Mouse (Mus musculus) forebrain, embryonic 16.5 days (tissue): ENCODE data around the gene Tbata. TPM values are rescaled to one million over a fixed set of nuclear protein-coding genes. Genes with fewer than 3 reads are reported as not detected.

Source experiments
- ATAC-seq: fragments of 200-750 bp; cut with Nextera tagmentation; 2 replicates; pipeline ENCODE4 v1.8.0; 2017; ENCODE audit warnings: mild to moderate bottlenecking, moderate library complexity
- H3K27ac ChIP-seq: fragments of 300-500 bp; sonication (generic); 2 replicates; pipeline ENCODE4 v1.5.1; 2014; ENCODE audit warnings: low read length, control low read depth
- H3K27me3 ChIP-seq: fragments of 300-500 bp; sonication (generic); replicated peaks from 2 replicates; pipeline ENCODE4 v1.6.1; 2014; ENCODE audit warnings: low read length; ENCODE audit not compliant: control insufficient read depth, insufficient read depth
- H3K36me3 ChIP-seq: fragments of 300-500 bp; sonication (generic); 2 replicates; pipeline ENCODE4 v1.6.1; 2014; ENCODE audit not compliant: control insufficient read depth, insufficient read depth
- H3K4me1 ChIP-seq: fragments of 300-500 bp; sonication (generic); replicated peaks from 2 replicates; pipeline ENCODE4 v1.6.1; 2014; ENCODE audit warnings: low read length; ENCODE audit not compliant: control insufficient read depth, insufficient read depth
- H3K4me2 ChIP-seq: fragments of 300-500 bp; sonication (generic); 2 replicates; pipeline ENCODE4 v1.6.1; 2014; ENCODE audit warnings: mild to moderate bottlenecking, low read length, control low read depth
- H3K4me3 ChIP-seq: fragments of 300-500 bp; sonication (generic); replicated peaks from 2 replicates; pipeline ENCODE4 v1.5.1; 2014; ENCODE audit warnings: mild to moderate bottlenecking, low read length, control low read depth
- H3K9ac ChIP-seq: fragments of 300-500 bp; sonication (generic); replicated peaks from 2 replicates; pipeline ENCODE4 v1.6.1; 2014; ENCODE audit warnings: low read depth, low read length, control low read depth
- H3K9me3 ChIP-seq: fragments of 300-500 bp; sonication (generic); 2 replicates; pipeline ENCODE4 v1.6.1; 2016; ENCODE audit warnings: low read length; ENCODE audit not compliant: control insufficient read depth
- WGBS: fragments of 180-500 bp; shearing (Covaris S2); extraction: QIAGEN DNeasy Blood & Tissue Kit; methylation state at CpG from one replicate; pipeline ENCODE4 v1.1.7; 2014; 5-methylcytosine and 5-hydroxymethylcytosine counted together
- microRNA-seq: library from miRNA; unstranded; fragments of <30 nt; microRNA quantifications from one replicate; pipeline ENCODE4, GENCODE M21; 2017
- polyA plus RNA-seq: library from polyadenylated mRNA; unstranded; fragments of >200 nt; fragmentation: Nextera tagmentation; extraction: Ambion mirVana; gene quantifications from 2 replicates; pipeline ENCODE4 v1.2.1, GENCODE M21; 2015

The Tbata gene
- polyA plus RNA-seq, 1 experiment from 2014 or later: 1.3 TPM

DNA sequence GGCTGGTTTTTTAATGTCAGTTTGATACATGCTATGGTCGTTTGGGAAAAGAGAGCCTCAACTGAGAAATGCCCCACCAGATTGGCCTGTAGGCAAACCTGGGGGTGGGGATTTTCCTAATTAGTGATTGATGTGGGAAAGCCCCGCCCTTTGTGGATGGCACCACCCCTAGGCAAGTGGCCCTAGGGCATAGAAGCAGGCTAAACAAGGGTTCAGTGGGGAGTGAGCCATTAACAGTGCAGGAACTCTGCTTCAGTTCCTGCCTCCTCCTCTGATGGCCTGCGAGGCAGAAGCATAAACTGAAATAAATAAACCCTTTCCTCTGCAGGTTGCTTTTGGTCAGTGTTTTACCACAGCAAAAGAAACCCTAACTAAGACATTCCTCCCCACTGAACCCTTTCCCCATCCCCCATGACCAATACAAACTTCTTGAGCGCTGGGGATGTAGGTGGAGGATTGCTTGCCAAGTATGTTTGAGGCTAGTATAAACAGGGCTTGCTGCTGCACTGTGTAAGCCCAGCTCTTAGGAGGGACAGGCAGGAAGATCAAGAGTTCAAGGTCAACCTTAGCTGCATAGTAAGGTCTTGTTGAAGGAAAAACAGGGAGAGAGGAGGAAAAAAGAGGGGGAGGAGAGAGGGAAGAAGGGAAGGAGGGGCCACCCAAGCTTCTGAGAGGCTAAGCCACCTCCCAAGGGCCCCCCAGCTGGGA is 65.1 kb downstream of the Tbata start:
- H3K36me3 ChIP-seq: no peaks in the 10 kb centered on the region
- H3K9me3 ChIP-seq: peaks cover 3% of the 10 kb centered on the region; the same call in 1 of the 2 replicates
- H3K27ac ChIP-seq: no peak overlapping the region
- ATAC-seq: no peak
- H3K4me3 ChIP-seq: no peak overlapping the region
- WGBS: 52% methylated on average over 4 of the region's 4 CpGs
- no peaks in the 10 kb centered on the region for H3K27me3 ChIP-seq
- no peak overlapping the region for H3K4me2 ChIP-seq
- no peaks in the 10 kb centered on the region for H3K4me1 ChIP-seq
- no peak overlapping the region for H3K9ac ChIP-seq

DNA sequence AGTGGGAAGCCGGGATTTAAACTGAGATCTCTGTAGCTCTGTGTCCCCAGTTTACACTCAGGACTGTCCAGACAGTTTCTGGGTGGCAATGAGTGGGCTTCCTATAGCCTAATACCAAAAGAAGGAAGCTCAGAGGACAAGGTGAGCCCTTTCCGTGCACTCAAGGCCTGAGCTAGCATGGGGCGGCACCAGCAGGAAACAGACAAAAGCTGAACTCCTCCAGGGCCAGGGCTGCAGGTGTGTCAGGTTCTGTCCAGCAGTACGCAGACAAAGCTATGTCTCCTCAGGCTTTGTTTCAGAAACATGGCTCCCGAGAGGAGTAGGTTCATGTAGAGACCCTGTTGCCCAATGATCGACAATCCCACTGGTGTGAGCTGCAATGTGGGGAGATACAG is 65.6 kb downstream of the Tbata start:
- H3K27ac ChIP-seq: no peak overlapping the region

More for the DNA sequence above, 65.6 kb downstream of the Tbata start:
- Histone ChIP-seq H3K27me3 (no peaks in the 10 kb centered on the region), H3K9me3 (peaks cover 3% of the 10 kb centered on the region; the same call in 1 of the 2 replicates), H3K9ac (no peak overlapping the region), H3K36me3 (no peaks in the 10 kb centered on the region), H3K4me3 (no peak overlapping the region), H3K4me2 (no peak overlapping the region), H3K4me1 (no peaks in the 10 kb centered on the region)
- 87% methylated on average over 6 of the region's 6 CpGs for WGBS
- ATAC-seq: no peak

Small RNAs within 50 kb of the gene (microRNA-seq; reads per million reads assigned to microRNA genes)
- not detected for gene Gm44308

Other genes with a start within 250 kb of the Tbata start
- gene Pcbd1, start 82.6 kb upstream of the Tbata start, polyA plus RNA-seq: 12.9 and 16.1 TPM in 2 replicates
- gene Sgpl1, start 24.3 kb upstream of the Tbata start, polyA plus RNA-seq: 64.0 and 69.2 TPM in 2 replicates
- 0.10 and 0.27 TPM in 2 replicates for gene Adamts14, start 101.5 kb downstream of the Tbata start, polyA plus RNA-seq
- not detected in 2 replicates for gene Prf1, start 125.9 kb downstream of the Tbata start, polyA plus RNA-seq
- gene Pald1, start 211.6 kb downstream of the Tbata start, polyA plus RNA-seq: 17.1 and 18.0 TPM in 2 replicates
- gene Nodal, start 246.0 kb downstream of the Tbata start, polyA plus RNA-seq: 0.10 and 0.15 TPM in 2 replicates